Mouse (Mus musculus) bone marrow macrophage, adult 2 months (primary cell): ENCODE data around the gene Sfxn1. TPM values are rescaled to one million over a fixed set of nuclear protein-coding genes. Genes with fewer than 3 reads are reported as not detected.

ENCODE experiments used
- H3K27ac ChIP-seq: 2 replicates; pipeline ENCODE4 v1.5.1; 2012; ENCODE audit warnings: low read depth, low read length; ENCODE audit not compliant: insufficient read depth
- H3K4me1 ChIP-seq: 2 replicates; pipeline ENCODE4 v1.6.1; 2012; ENCODE audit warnings: low read length; ENCODE audit not compliant: control insufficient read depth, insufficient read depth
- H3K4me3 ChIP-seq: 2 replicates; pipeline ENCODE4 v1.5.1; 2012; ENCODE audit warnings: mild to moderate bottlenecking, low read length, moderate library complexity; ENCODE audit not compliant: insufficient read depth
- CTCF ChIP-seq: IDR thresholded peaks from 2 replicates; pipeline ENCODE4 v1.5.1; 2012; ENCODE audit warnings: low read depth, mild to moderate bottlenecking, low read length, moderate library complexity
- POLR2A ChIP-seq: IDR thresholded peaks from 2 replicates; pipeline ENCODE4 v1.6.1; 2012; ENCODE audit warnings: mild to moderate bottlenecking, low read depth, low read length, borderline replicate concordance
- polyA plus RNA-seq: library from polyadenylated mRNA; stranded (reverse); fragments of >200 nt; gene quantifications from 2 replicates; pipeline ENCODE4 v1.2.4, GENCODE M21; 2012; ENCODE audit not compliant: missing spikeins, insufficient read depth, insufficient read length

The Sfxn1 gene
- polyA plus RNA-seq, 1 experiment = 10.5 TPM

- TF ChIP-seq CTCF (peak; percentile 56), POLR2A (no peak)
- H3K4me3 ChIP-seq = peak within 1 kb of the TSS; percentile 48
- no peaks in the 10 kb centered on the region for H3K4me1 ChIP-seq
- no peak within 1 kb of the TSS for H3K27ac ChIP-seq
These were observed 16.2 kb upstream of the Sfxn1 start, which contains the start of gene Drd1 for GRCm38 (mm10) chr13:54055448-54055861. TSS of gene Drd1 (minus strand) at chr13:54055705.

- no peaks in the 10 kb centered on the region for H3K4me1 ChIP-seq
- no peak overlapping the region for H3K27ac ChIP-seq
- H3K4me3 ChIP-seq = no peak overlapping the region
- TF ChIP-seq POLR2A = no peak
- no peak for TF ChIP-seq CTCF
These were observed 9.6 kb upstream of the Sfxn1 start for GRCm38 (mm10) chr13:54062068-54062467.

- TF ChIP-seq POLR2A = no peak
- TF ChIP-seq CTCF = no peak
- Histone ChIP-seq H3K4me1 (no peaks in the 10 kb centered on the region), H3K4me3 (no peak overlapping the region), H3K27ac (no peak overlapping the region)
These were observed 8.4 kb upstream of the Sfxn1 start for GRCm38 (mm10) chr13:54063292-54063691.

- Histone ChIP-seq H3K4me1 (no peaks in the 10 kb centered on the region), H3K4me3 (no peak overlapping the region), H3K27ac (no peak overlapping the region)
- TF ChIP-seq CTCF = no peak
- no peak for TF ChIP-seq POLR2A
These were observed 5.5 kb upstream of the Sfxn1 start for GRCm38 (mm10) chr13:54066081-54066746.

- Histone ChIP-seq H3K4me1 (no peaks in the 10 kb centered on the region), H3K4me3 (no peak overlapping the region), H3K27ac (no peak overlapping the region)
- TF ChIP-seq CTCF = no peak
- TF ChIP-seq POLR2A = no peak
These were observed 4.0 kb upstream of the Sfxn1 start for GRCm38 (mm10) chr13:54067617-54068166.

- H3K4me3 ChIP-seq = no peak overlapping the region
- no peak overlapping the region for H3K27ac ChIP-seq
- H3K4me1 ChIP-seq = peaks cover 6% of the 10 kb centered on the region
- TF ChIP-seq POLR2A (no peak), CTCF (no peak)
These were observed 658 bp upstream of the Sfxn1 start for GRCm38 (mm10) chr13:54071011-54071410.

GRCm38 (mm10) chr13:54072526-54073057 is 923 bp downstream of the Sfxn1 start:
- peaks cover 6% of the 10 kb centered on the region for H3K4me1 ChIP-seq
- H3K27ac ChIP-seq = peak overlapping the region; percentile 59
- peak overlapping the region; percentile 85 for H3K4me3 ChIP-seq
- TF ChIP-seq CTCF = no peak

- TF ChIP-seq POLR2A (no peak), CTCF (no peak)
- Histone ChIP-seq H3K4me1 (peaks cover 6% of the 10 kb centered on the region), H3K4me3 (peak overlapping the region; percentile 85), H3K27ac (peak overlapping the region; percentile 59)
These were observed 1.4 kb downstream of the Sfxn1 start for GRCm38 (mm10) chr13:54073066-54073465.

GRCm38 (mm10) chr13:54073491-54073890 is 1.8 kb downstream of the Sfxn1 start:
- TF ChIP-seq POLR2A (no peak), CTCF (no peak)
- H3K4me1 ChIP-seq = peaks cover 8% of the 10 kb centered on the region
- peak overlapping the region; percentile 43; the same call in 1 of the 2 replicates for H3K27ac ChIP-seq
- H3K4me3 ChIP-seq = peak overlapping the region; percentile 85

GRCm38 (mm10) chr13:54075416-54075815 is 3.7 kb downstream of the Sfxn1 start:
- no peak overlapping the region for H3K4me3 ChIP-seq
- no peak overlapping the region for H3K27ac ChIP-seq
- TF ChIP-seq CTCF = no peak
- no peak for TF ChIP-seq POLR2A
- peaks cover 24% of the 10 kb centered on the region for H3K4me1 ChIP-seq
